Mouse (Mus musculus) layer of hippocampus, adult 18-20 months (tissue): ENCODE results near the gene Farp1. TPM values are rescaled to one million over a fixed set of nuclear protein-coding genes. Genes with fewer than 3 reads are reported as not detected.
"Not testable (repeated sequence)": the region's sequence is repeated elsewhere in the genome, so short reads cannot be mapped to it uniquely, and the experiment has no call there.

Source experiments
- DNase-seq, 2 experiments: peaks; one replicate each; pipeline ENCODE4 v3.0.0; 2022; ENCODE audit warnings: low spot score in 2 of 2
- long read RNA-seq: library from polyadenylated mRNA; stranded (forward); transcript quantifications from one replicate; pipeline ENCODE4 v2.0.0, GENCODE M21; 2021
- total RNA-seq, 2 experiments: library from RNA; stranded (reverse); gene quantifications; 2 replicates each; pipeline ENCODE4 v1.2.3; 2021

The Farp1 gene
- 10 to 100 TPM; 92.2 to 98.8 TPM for total RNA-seq
- long read RNA-seq, full-length matches to known transcripts = 19 of 62 reads
- long read RNA-seq, partial matches to known transcripts = 23 of 62 reads
- long read RNA-seq, other reads (novel, unspliced or antisense) = 20 of 62 reads

GRCm38 (mm10) chr14:121034973-121035662 is at the start of gene Farp1:
Gene Farp1 (plus strand): TSS chr14:121035200.
- DNase-seq = peak; percentile 55 to 70

DNA sequence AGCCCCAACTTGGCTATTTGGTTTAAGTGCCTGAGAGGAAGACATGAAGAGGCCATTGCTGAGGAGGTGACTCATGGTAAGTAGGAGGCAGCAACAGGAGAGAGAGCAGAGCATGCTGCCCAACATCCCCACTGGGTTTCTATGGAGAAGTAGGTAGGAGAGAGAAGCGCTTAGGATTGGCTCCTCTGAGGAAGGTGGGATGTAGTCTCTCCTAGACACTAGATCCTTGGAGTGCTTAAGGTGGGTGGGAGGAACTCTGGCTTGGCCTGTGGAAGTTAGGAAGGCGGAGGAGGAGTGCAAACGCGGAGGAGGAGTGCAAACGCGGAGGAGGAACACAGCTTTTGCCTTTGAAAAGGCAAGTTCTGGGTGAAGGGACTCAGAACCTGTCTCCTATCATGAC is 45.9 kb upstream of the Farp1 start:
- no peak for DNase-seq

DNA sequence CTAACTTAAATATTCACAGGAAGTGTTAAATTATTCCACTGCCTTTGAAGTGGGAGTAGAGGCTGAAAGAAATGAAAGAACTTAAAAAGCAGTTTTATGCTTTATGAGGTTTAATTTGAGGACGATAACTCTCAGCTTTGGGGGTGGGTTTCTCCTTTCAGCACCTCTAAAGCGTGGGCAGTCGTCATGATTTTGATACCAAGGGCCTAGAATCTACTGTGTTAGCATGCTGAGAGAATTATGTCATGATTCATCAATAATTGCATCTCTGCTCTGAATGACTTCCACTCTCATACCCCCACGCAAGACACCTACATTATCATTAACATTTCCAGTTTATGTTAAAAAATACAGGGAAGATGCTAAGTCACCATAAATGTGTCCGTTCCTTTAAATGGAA is 37.3 kb upstream of the Farp1 start:
- no peak for DNase-seq

- no peak for DNase-seq
Measured at GRCm38 (mm10) chr14:121000561-121001340, 34.2 kb upstream of the Farp1 start.

DNA sequence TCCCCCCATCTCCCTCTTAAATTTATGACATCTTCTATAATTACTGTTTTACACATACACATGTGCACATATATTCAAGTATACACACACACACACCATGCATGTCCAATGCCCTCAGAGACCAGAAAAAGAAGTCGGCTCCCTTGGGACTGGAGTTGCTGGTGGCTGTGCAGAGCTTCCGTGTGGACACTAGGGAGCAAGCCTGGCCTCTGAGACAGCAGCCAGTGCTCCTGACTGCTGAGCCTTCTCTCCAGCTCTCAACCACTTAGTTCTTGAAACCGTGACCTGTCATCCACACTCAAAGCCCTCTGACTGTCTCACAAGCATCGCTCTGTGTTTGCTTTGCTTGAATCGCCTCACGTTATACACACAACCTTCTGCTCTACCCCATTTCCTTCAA is 29.4 kb upstream of the Farp1 start:
- no peak for DNase-seq

GRCm38 (mm10) chr14:121006021-121006420 is 29.0 kb upstream of the Farp1 start:
- DNase-seq = peak in 1 of 2 experiments; percentile 12

GRCm38 (mm10) chr14:121015114-121015690 is 19.8 kb upstream of the Farp1 start:
- no peak for DNase-seq

- DNase-seq = no peak
Measured at GRCm38 (mm10) chr14:121022403-121022802, 12.6 kb upstream of the Farp1 start.

DNA sequence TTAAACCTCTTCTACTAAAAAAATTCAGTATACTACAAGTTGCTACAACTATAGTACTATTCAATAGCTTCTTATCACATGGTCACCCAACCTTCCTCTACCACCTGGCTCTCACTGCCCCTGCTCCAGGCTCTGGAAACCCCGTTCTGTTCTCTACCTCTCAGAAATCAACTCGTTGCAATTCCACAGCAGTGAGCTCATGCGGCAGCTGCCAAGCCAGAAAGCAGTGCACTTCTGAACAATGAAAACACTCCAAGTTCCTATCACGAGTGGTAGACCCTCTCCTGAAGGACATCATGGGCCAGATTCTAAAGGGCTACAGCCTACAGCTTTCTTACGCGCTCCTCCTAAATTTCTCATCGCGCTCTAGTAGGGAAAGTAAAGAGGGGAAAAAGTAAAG is 9.6 kb upstream of the Farp1 start:
- no peak for DNase-seq

DNA sequence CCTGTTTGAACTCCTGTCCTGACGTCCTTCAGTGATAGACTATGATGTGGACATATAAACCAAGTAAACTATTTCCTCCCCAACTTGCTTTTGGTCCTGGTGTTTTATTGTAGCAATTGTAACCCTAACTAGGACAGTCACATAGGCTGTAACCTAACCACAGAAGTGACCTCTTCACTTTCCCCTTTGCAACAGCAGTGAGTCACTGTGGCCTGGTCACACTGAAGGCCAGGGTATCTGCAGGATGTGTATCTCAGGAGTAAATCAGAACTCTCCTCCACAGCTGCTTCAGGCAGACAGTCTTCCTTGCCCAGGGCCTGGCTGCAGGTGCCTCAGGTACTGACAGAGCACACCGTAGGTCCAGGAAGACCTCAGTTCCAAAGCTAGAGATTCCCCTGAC is 3.6 kb upstream of the Farp1 start:
- DNase-seq = no peak

GRCm38 (mm10) chr14:121034525-121034924 is 475 bp upstream of the Farp1 start:
- DNase-seq = no peak

DNA sequence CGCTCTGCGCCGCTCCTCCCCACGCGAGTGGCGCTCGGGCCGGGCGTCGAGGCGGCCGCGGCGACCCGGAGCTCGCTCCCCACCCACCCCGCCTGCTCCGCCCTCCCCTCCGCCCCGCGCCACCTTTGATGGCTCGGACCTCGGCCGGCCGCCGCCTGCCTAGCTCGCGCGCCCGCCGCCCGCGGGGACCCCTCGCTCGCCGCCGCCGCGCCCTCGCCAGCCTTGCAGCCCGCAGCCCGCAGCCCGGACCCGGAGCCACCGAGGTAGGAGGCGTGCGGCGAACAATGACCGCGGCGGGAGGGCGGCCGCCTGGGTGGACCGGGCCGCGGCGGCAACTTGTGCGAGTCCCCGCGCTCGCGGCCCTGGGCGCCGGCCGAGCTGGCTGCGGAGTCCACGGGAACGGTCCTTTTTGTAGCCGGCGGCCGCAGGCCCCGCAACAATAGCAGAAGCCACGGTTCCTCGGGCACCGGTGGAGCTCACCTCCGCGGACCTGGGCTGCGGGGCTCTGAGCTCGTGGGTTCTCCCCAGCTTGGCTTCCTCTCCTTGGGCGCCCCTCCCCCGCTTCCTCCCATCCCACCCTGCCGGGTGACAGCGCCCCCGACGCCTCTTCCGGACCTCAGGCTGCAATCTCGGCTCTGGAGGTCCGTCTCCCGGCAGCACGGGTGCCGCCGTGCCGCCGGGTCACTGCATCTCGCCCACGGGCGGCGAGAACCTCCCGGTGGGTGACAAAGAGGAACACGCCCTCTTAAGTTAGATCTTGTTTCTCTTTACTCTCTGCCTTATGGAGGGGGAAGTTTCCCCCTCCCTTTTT is 868 bp downstream of the Farp1 start:
- peak in 1 of 2 experiments; percentile 21 for DNase-seq

DNA sequence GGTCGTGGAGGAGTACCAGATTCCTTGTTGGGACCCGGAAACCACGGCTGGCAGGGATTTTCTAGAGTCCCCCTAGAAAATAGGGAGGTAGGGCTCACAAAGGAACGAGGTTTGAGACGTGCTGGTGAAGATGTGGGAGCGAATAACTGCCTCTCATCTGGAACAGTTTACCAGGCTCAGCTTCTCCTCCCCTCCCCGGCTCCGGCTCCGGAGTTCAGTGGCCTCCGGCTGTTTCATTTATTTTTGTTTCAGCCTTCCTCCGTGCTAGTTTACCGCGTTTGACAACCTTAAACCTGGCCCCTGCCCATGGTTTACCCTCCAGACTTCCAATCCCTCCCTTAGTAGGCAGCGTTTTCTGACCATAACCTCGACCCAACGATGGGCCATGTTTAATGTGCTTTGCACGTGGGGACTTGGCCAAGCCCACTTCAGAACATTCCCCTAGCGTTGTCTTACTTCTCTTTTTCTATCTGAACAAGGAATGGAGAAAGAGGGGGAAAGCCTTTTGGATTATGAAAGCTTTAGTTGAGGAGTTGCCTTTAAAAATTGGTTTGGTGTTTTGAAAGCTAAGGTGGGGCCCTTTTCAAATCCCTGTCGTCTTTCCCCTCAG is 1.7 kb downstream of the Farp1 start:
- peak in 1 of 2 experiments; percentile 13 for DNase-seq

DNA sequence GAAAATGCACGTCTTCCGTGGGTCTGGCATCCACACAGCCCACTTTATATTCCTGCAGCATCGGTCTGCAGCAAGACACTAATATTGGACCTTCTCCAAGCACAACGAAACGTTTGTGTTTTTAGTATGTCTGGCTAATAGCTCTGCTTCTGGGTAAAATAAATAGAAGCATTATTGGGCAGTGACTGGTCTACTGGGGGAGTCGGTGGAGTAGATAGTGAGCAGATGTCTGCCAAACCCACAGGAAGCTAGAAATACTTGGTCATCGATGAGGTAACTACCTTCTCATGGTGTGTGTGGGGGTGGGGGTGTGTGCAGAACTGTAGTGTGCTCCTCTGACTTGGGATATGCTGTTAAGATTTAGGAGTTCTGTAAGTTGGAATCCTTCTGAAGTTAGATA is 2.3 kb downstream of the Farp1 start:
- no peak for DNase-seq

- no peak for DNase-seq
Measured at GRCm38 (mm10) chr14:121038676-121039075, 3.7 kb downstream of the Farp1 start.

- DNase-seq = no peak
Measured at GRCm38 (mm10) chr14:121044145-121044544, 9.1 kb downstream of the Farp1 start.

DNA sequence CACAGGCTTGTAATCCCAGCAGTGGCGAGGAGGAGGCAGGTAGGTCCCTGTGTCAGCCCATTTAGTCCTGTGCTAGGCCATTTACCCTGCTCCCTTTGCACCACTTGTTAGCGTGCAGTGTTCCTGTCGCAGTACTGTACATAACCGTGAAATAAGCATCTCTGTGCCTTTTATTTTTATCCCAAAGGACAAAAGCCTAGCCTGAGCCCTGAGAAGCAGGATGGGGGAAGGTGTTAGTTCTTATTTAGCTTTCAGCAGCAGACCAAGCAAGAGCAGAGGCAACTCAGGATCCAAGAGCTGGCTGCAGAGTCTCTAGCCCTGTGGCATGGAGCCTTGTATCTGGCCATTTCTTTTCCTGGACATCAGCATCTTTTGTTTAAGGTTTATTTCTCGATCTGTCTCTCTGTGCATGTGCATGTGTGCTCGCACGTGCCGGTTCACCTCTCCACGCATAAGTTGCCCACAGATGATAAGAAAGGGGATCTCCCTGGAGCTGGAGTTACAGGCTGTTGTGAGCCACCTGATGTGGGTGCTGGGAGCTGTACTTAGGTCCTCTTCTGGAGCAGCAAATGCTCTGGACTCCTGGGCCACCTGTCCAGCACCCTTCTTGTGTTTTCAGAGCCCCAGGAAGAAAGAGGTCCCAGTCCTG is 11.4 kb downstream of the Farp1 start:
- DNase-seq = no peak

DNA sequence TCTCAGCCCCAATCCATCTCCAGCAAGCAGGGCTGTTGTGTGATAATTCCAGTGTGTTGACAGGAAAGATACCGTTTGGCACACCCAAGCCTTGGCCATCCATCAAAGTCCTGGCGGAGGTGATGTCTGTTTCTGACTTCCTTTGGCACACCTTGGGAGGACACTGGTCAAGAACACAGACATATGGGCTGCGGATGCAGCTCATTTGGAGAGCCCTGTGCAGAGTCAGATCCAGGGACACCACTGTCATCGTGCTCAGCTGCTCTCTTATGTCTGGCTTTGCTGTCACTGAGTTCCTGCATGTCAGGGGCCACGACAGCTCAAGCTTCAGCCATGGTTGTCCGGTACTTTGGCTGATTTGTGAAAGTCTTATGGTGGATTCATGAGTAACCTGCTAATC is 12.8 kb downstream of the Farp1 start:
- no peak for DNase-seq

DNA sequence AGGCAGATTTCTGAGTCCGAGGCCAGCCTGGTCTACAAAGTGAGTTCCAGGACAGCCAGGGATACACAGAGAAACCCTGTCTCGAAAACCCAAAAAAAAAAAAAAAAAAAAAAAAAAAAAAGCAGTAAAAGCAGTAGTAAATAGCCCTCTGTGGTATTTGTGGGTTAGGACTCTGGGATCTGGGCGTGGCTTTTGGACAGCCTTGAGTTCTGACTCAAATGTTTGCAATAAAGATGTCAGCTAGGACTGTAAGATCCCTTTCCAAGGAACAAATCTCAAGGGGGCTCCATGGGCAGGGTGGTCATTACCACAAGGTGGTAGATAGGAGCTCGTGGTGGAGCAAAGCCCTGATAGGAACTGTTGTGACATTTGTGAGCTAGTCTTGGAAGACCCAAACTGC is 16.0 kb downstream of the Farp1 start:
- DNase-seq = not testable (repeated sequence)

DNA sequence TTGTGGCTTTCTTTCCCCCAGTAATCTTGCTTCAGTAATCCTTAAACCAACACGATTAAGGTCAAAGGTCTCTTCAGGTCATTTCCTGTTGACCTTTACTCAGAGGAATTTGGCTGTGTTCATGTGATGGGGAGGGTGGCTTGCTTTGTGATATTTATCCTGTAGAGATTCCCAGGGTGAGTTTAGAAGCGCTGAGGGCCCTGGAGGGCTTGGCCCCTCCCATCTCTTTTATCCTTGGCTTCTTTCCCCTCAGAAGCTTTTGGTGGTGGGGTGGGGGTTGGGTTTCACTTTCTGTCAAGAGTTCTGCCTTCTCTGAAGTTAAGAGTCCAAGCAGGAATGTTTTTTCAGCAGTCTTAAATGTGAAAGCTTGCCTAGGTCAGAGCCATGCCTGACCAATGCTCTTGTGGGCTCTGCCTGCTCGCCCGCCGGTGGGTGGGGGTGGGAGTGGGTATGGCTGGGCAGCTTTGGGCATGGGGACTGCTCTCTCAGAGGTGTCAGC is 18.1 kb downstream of the Farp1 start:
- DNase-seq = no peak
